Mouse (Mus musculus) bone marrow, adult 2 months (tissue): Measurements from ENCODE around the gene Dmxl2. TPM values are rescaled to one million over a fixed set of nuclear protein-coding genes. Genes with fewer than 3 reads are reported as not detected.
A peak's percentile ranks its signal among the peaks of the same experiment; 100 is the strongest.

Experiments
- H3K27ac ChIP-seq: fragments of 200-500 bp; 2 replicates; pipeline ENCODE4 v1.5.1; 2012; ENCODE audit warnings: low read depth, mild to moderate bottlenecking, control low read depth, inconsistent platforms, low read length; ENCODE audit not compliant: control insufficient read depth, poor library complexity, insufficient read depth
- H3K4me1 ChIP-seq: fragments of 200-500 bp; 2 replicates; pipeline ENCODE4 v1.6.1; 2011; ENCODE audit warnings: low read length; ENCODE audit not compliant: control insufficient read depth, insufficient read depth
- H3K4me3 ChIP-seq: fragments of 200-500 bp; replicated peaks from 2 replicates; pipeline ENCODE3; 2011; ENCODE audit warnings: mild to moderate bottlenecking, low read depth, low read length, control low read depth; ENCODE audit not compliant: control insufficient read depth
- CTCF ChIP-seq: fragments of 200-500 bp; IDR thresholded peaks from 2 replicates; pipeline ENCODE4 v1.5.1; 2011; ENCODE audit warnings: low read length, control low read depth; ENCODE audit not compliant: control insufficient read depth, insufficient read depth
- POLR2A ChIP-seq: fragments of 200-500 bp; IDR thresholded peaks from 2 replicates; pipeline ENCODE4 v1.6.1; 2011; ENCODE audit warnings: low read depth, mild to moderate bottlenecking, control low read depth, low read length, borderline replicate concordance; ENCODE audit not compliant: control insufficient read depth
- WGBS: fragments of 180-500 bp; shearing (Covaris S2); methylation state at CpG from one replicate; pipeline ENCODE4 v1.1.7; 2018; 5-methylcytosine and 5-hydroxymethylcytosine counted together
- polyA plus RNA-seq: library from polyadenylated mRNA; stranded (reverse); fragments of >200 nt; gene quantifications from 2 replicates; pipeline ENCODE4 v1.2.4, GENCODE M21; 2011; ENCODE audit warnings: low replicate concordance; ENCODE audit not compliant: missing spikeins, insufficient read depth, insufficient read length

Gene Dmxl2
- polyA plus RNA-seq = 5.5 and 8.4 TPM in 2 replicates

DNA sequence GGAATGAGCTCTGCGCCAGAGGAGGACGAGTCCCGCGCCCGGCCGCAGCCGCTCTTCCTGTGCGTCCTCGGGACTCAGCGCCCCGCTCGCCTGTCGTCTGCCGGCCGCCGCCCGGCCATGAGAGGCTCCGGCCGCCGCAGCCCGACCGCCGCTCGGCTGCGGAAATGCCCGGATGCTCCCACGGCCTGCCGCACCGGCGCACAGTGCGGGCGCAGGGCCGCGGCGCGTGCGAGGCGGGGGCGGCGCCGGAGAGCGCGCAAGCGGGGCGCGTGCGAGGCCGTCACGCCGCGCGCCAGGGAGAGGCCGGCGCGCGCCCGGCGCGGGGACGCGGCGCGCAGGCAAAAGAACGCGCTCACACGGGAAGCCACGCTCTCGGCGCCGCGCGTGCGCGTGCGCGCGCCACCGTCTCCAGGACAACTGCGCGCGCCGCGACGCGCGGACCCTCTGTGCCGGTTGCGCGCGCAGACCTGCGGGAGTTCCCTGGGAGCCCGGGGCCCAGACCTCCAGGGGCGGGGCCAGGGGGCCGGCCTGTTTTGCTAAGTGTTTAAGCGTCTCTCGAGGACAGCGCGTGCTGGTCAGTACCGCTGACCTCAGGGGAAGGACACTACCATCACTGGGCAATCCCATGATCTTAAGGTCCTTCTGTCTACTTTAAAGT is at the start of gene Dmxl2:
Dmxl2 (minus strand) TSS at position 174 of the 658 bp plus-strand sequence.
- WGBS = 2% methylated on average over 98 of the region's 99 CpGs
- TF ChIP-seq POLR2A = 0 out of 2 replicates have a peak, but pooled peaks have one; percentile 25
- TF ChIP-seq CTCF = no peak
- Histone ChIP-seq H3K4me1 (no peaks in the 10 kb centered on the region), H3K27ac (peak within 1 kb of the TSS; percentile 81), H3K4me3 (peak within 1 kb of the TSS; percentile 74)

- H3K4me3 ChIP-seq = no peak overlapping the region
- H3K27ac ChIP-seq = peak overlapping the region; percentile 26; the same call in 1 of the 2 replicates
- TF ChIP-seq POLR2A (no peak), CTCF (no peak)
- 59% methylated on average over 6 of the region's 6 CpGs for WGBS
- H3K4me1 ChIP-seq = peaks cover 4% of the 10 kb centered on the region; the same call in 1 of the 2 replicates
Observed at GRCm38 (mm10) chr9:54549433-54549832, 48.0 kb upstream of the Dmxl2 start.

DNA sequence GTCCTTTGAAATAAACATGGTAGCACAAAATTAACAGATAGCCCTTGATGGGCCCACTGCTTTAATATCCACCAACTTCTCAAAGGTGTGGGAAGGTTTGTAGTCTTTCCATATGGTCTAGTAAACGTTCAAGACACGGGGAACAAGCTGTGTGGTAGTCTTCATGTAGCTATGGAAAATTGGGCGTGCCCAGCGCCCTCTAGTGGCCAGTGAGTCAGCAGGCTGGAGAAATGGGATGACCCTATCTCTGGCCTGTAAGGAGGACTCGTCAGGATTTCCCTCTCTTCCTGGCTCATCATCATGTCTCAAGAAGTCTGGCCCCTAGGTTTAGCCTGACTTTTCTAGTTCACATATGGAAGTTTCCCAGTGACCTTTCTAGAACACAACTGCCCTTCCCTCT is 46.1 kb upstream of the Dmxl2 start:
- no peak for TF ChIP-seq POLR2A
- peak; percentile 90 for TF ChIP-seq CTCF
- Histone ChIP-seq H3K4me3 (no peak overlapping the region), H3K27ac (no peak overlapping the region), H3K4me1 (peaks cover 4% of the 10 kb centered on the region; the same call in 1 of the 2 replicates)
- 3% methylated on average over 5 of the region's 5 CpGs for WGBS

DNA sequence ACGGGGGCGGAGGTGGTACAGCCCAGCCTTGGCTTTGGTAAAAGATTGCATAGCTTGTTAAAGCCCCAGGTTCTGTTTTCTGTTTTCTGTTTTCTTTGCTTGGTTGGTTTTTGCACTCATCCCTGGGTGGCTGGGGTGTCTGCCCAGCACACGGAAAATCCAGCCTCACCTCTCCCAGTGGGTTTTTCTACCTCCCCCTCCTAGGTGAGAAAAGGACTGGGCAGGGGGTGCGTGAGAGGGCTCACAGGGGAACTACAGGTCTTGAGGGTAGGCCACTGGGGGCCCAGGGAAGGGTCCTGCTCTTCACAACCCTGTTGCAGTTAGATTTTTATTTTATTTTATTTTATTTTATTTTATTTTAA is 43.5 kb upstream of the Dmxl2 start:
- Histone ChIP-seq H3K4me1 (peaks cover 4% of the 10 kb centered on the region; the same call in 1 of the 2 replicates), H3K27ac (no peak overlapping the region), H3K4me3 (no peak overlapping the region)
- TF ChIP-seq CTCF (no peak), POLR2A (no peak)
- WGBS = 81% methylated on average over 4 of the region's 4 CpGs

DNA sequence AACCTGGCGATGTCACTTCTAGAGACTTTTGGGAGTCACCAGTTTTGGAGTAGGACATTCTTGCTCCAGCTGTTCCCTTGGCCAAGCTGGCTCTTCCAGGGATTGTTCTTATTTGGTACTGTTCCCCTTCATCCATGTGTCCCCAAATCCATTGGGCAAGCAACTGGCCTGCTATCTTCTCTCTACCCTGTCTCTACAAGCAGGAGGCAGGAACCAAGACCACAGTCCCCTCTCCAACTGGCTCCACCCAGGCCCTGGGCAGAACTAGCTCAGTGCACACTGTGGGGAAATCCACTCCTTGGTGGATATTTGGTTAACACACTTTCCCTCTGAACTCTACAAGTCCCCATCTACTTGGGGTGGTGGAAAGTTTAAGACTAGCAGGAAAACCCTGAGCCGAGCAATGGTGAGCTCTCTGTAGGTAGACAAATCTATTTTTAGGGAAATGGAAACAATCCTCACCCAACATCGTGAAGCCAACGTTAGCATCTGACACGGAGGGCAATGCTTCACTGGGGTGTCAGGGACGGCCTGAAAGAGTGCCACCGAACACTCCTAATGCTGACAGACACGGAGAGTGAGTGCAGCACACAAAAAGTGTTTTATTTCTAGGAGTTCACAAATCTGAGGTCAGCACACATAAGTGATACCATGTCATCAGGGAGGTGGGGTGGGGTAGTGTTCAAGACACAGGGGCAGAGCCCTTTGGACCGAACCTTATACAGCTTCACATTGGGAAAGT is 43.0 kb upstream of the Dmxl2 start:
- TF ChIP-seq CTCF (no peak), POLR2A (no peak)
- H3K4me3 ChIP-seq = no peak overlapping the region
- H3K27ac ChIP-seq = no peak overlapping the region
- peaks cover 1% of the 10 kb centered on the region; the same call in 1 of the 2 replicates for H3K4me1 ChIP-seq
- 83% methylated on average over 9 of the region's 9 CpGs for WGBS

DNA sequence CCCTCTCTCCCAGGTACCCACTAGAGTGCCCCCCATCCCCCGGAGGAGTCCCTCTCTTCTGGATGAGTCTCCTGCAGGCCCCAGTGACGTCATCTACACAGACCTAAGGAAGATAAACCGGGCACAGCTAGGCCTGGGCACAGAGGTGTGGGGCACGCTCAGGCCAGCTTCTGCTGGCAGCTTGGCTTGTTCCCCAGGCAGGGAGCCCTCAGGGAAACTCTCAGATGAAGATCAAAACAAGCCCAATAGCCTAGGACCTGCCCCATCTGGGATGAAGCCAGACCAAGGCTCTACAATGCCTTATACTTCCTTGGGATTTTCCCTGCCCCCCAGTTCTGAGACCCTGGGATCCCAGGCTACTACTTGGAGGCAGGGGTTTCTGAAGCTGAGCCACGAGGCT is 39.4 kb upstream of the Dmxl2 start:
- no peak overlapping the region for H3K4me3 ChIP-seq
- TF ChIP-seq CTCF (no peak), POLR2A (no peak)
- H3K27ac ChIP-seq = no peak overlapping the region
- H3K4me1 ChIP-seq = no peaks in the 10 kb centered on the region
- WGBS = 72% methylated on average over 5 of the region's 5 CpGs

DNA sequence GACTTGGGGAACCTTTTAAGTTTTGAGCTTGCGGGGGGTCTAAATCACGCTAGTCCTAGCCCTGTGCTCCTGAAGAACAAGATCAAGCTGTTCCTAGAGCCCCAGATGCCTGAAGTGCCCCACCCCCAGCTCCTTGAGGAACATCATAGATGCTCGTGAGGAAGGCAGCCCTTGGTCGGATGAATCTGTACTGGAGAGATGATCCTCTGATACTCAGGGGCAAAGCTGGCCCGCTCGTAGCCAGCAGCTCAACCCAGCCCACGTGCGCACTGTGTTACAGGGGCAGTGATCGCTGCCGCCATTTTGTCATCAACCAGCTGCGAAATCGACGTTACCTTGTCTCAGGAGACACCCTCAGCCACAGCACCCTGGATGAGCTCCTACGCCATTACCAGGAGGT is 37.3 kb upstream of the Dmxl2 start, which contains the start of gene Sh2d7:
Sh2d7 (plus strand) TSS at position 301 of the 400 bp plus-strand sequence.
- H3K4me1 ChIP-seq = no peaks in the 10 kb centered on the region
- TF ChIP-seq CTCF (no peak), POLR2A (no peak)
- no peak within 1 kb of the TSS for H3K27ac ChIP-seq
- 89% methylated on average over 14 of the region's 14 CpGs for WGBS
- H3K4me3 ChIP-seq = no peak within 1 kb of the TSS

- no peaks in the 10 kb centered on the region for H3K4me1 ChIP-seq
- 91% methylated on average over 3 of the region's 3 CpGs for WGBS
- no peak overlapping the region for H3K4me3 ChIP-seq
- TF ChIP-seq CTCF (no peak), POLR2A (no peak)
- H3K27ac ChIP-seq = no peak overlapping the region
Observed at GRCm38 (mm10) chr9:54538244-54538643, 36.8 kb upstream of the Dmxl2 start.

DNA sequence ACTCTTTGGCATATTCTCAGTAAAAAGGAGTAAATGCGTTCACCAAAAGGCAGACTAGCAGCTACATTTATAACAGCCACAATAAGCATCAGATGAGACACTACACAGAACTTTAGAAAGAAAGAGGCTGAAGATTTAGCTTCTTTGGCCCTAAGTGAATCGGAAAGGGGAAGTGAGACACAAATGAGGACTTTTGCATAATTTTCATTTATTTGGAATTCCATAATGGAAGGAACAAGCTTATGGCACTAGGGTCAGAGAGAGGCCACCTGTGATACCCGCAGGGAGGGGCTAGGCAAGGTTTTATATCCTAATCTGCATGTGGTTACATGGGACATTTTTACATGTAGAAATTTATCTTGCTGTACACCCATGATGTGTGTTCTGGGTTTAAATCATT is 36.1 kb upstream of the Dmxl2 start:
- Histone ChIP-seq H3K27ac (no peak overlapping the region), H3K4me1 (peaks cover 1% of the 10 kb centered on the region; the same call in 1 of the 2 replicates), H3K4me3 (no peak overlapping the region)
- WGBS = 61% methylated on average over 3 of the region's 3 CpGs
- TF ChIP-seq CTCF (no peak), POLR2A (no peak)
